Mouse (Mus musculus): ENCODE measurements around the gene Tns1.

Gene Tns1

GRCm38 (mm10) chr1:74014538-74015327, 109.5 kb downstream of the Tns1 start:
- no peak for DNase-seq (ENCODE audit: low read depth, low spot score)

DNA sequence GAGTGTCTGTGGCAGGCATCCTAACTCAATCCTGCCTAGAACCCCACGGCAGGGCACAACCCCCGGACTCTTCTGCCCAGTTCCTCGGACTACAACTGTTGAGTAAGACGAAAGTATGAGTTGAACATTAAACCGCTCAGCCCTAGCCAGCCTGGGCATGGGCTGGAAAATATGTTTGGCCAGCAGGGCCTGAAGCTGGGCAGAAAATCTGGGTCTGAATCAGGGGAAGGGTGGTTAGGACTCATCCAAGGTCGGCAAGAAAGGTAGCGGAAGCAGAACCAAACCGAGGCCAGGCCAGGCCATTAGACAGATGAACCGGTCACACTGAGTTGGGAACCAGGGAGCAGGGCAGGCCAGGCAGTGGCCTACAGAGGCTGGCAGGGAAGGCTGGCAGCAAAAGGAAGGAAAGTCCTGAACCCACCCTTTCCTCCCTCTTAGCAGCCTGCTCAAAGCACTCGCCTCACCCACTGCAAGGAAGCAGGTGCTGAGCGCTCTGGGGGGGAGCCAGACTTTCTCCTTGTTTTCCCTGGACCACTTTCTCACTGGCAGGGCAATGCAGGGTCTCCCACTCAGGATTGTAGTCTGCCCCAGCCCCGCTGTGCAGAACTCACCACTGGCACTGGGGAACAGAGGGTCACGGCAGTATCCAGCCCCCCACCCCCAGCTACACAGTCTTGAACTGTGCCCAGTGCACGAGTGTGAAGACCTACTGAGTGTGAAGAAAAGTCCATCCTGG, 110.8 kb downstream of the Tns1 start:
- DNase-seq (ENCODE audit: low read depth, low spot score), result no peak

- DNase-seq (ENCODE audit: low read depth, low spot score), result no peak
Observed at GRCm38 (mm10) chr1:74012706-74013105, 111.5 kb downstream of the Tns1 start.

- no peak for DNase-seq (ENCODE audit: low read depth, low spot score)
Observed at GRCm38 (mm10) chr1:74009495-74009894, 114.8 kb downstream of the Tns1 start.

DNA sequence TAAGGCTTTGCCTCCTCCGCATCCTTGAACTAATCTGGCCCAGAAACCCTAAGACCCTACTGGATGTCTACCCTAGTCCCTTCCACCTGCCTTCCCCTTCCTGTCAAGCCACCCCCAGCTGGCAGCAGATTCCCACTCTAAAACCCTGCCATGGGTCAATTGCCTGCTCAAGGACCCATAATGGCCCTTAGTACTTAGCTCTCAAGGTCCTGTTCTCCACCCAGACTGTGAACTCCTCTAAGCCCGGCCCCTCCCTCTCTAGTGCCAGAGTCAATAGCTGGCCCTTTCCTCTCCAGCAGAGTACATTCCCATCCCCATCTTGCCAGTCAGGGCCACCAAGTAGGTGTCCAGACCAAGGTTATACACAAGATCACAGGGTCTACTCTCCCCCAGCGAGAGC, 115.3 kb downstream of the Tns1 start:
- DNase-seq (ENCODE audit: low read depth, low spot score), result no peak

DNA sequence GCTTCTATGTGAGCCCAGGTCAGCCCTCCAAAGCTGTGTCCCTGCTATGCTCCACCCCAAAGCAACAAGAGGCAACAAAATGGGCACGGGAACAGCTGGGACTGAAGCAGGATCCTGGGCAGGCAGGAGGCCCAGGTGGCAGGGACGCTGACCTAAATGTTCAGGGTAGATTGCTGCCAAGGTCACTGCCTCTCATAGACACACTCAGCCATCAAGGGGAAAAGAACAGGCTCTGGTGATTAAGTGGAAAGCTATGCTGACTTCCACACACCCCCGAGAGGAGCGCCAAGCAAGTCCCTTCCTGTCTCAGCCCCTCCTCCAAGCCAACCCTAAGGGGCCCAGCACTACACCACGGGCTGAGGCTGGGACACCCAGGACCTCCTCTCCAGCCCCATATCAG, 115.8 kb downstream of the Tns1 start:
- DNase-seq (ENCODE audit: low read depth, low spot score), result no peak

DNA sequence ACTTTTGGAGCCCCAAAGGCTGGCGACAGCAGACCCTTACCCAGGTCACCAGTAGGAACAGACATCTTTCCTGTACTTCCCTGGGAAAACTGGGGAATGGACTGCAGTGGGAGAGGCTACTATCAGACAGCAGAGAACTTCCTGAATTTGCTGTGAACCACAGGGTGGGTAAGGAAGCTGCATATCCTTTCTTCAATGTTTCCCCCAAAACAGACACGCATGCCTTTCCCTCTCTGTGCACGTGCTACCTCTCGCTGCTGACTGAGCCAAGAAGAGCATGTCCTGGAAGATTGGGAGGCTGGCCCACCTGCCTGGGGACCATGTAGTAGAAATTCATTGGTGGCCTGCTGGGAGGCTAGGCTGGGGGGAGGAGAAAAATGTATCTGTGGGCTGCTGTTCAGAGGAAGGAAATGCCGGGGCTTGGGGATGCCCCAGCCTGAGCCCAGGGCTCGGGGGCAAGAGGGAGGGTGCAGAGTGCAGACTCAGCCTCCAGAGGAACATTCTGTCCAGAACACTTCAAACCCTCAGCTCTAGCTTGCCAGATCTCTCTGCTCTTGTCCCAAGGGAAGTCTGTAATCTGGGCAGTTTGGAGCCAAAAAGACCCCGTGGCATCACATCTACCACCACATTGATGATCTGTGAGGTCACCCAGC, 116.7 kb downstream of the Tns1 start:
- DNase-seq (ENCODE audit: low read depth, low spot score), result no peak

DNA sequence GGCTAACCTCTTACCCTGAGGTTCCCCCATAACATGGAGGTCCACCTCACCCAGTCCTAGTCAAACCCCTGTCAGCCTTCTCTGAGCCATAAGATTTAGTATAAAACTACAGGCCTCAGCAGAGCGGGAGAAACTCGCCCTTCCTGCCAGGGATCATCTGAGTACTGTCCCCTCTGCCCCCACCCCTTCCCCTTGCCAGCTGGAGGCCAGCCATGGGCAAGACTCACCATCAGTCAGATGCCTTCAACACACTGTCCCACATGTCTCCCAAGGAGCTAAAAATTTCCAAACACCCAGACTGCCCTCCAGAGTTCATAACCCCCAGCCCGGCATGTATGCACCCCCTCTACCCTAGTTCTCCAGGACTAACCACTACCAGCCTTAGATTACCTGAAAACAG, 119.2 kb downstream of the Tns1 start:
- DNase-seq (ENCODE audit: low read depth, low spot score), result no peak

GRCm38 (mm10) chr1:74003723-74004122, 120.5 kb downstream of the Tns1 start:
- no peak for DNase-seq (ENCODE audit: low read depth, low spot score)

DNA sequence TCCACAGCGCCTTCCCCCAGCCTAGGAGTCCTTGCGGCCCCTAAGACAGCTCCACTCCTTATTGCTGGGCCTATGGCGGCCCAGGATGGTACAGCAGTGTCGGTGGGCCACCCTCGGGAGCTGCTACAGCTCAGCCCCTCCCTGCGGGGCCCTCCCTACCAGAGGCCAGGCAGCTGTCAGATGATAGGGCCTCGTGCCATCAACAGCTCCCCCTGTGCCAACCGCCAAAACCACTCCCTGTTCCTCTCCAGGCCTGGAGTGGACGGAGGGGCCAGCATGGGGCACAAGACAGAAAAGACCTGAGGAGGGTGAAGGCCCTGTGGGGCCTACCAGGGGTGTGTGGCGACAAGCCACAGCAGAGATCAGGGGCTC, 122.8 kb downstream of the Tns1 start:
- no peak for DNase-seq (ENCODE audit: low read depth, low spot score)

GRCm38 (mm10) chr1:74000810-74001448, 123.3 kb downstream of the Tns1 start:
- DNase-seq (ENCODE audit: low read depth, low spot score), result no peak

DNA sequence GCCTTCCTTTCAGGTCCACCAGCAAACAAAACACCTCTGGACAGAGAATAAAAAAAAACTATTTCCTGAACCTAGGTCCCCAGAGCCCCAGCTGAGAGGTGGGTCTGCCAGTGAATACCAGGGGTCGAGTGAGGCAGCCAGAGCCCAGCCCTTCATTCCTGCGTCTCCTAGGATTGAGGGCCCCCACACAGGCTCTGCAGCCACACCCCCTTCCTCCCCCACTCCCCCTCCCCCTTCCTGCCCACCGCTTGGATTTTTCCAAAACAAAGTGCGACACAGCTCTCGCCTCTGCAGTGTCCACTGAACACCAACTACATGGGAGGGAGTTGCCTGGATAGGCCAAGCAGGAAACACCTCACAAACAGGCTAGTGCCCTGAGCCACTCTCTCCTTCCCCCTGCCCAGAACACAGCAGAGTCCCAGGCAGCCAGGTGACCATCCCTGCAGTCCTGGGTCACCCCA, 124.0 kb downstream of the Tns1 start:
- DNase-seq (ENCODE audit: low read depth, low spot score), result no peak

- no peak for DNase-seq (ENCODE audit: low read depth, low spot score)
Observed at GRCm38 (mm10) chr1:73999533-73999932, 124.7 kb downstream of the Tns1 start.

DNA sequence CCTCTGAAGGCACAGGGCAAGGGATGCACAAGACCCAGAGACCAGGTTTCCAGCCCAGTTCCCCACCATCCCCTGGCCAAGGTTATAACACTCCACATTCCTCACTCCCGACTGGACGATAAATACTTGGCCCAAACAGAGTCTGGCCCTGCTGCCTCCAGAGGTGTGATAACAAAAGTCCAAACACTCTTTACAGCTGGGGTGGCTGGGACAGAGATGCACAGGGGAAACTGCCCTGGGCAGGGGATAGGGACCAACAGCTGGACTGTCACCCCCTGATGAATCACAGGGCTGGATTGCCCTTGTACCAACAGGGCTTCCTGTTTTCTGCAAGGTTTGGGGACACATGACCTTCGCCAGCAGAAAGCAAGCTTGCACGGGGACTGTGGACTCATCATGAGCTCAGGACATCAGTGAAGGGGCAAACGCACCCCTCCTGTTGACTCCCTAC, 125.3 kb downstream of the Tns1 start:
- no peak for DNase-seq (ENCODE audit: low read depth, low spot score)

- no peak for DNase-seq (ENCODE audit: low read depth, low spot score)
Observed at GRCm38 (mm10) chr1:73998131-73998865, 126.0 kb downstream of the Tns1 start.

DNA sequence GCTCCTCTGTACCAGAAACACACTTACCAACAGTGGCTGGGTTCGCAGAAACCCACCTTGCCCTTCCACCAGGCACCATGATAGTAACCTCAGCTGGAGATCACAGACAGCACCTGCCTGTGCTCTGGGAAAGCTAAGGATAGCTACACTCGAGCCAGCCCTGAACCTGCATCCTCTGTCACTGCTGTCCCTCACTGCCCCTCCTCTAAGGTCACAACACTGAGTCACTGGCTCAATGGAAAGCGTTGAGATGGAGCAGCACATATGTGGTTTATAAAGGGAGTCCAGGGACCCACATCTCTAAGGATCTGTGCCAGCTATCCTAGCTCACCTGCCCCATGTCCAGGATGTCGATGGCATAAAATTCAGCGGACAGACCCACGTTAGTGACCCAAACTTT, 126.9 kb downstream of the Tns1 start:
- DNase-seq (ENCODE audit: low read depth, low spot score), result no peak

GRCm38 (mm10) chr1:73996650-73997049, 127.6 kb downstream of the Tns1 start:
- DNase-seq (ENCODE audit: low read depth, low spot score), result no peak

DNA sequence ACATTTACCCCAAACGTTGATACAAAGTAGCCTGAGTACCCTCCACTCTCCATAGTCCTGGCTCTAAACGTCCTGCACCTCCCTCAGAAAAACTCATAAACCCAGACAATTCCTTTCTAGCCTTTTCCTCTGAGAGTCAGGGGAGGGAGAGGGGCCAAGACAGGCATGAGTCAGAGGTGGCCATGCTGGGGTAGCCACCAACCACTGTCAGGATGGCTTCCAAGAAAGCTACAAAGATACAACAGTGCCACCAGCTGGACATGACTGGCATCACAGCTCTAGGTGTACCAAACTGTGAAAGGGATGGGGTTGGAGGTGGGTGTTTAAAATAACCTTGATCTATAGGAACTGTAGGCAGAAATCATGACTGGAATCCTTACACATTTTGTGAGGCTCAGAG, 128.0 kb downstream of the Tns1 start:
- no peak for DNase-seq (ENCODE audit: low read depth, low spot score)

GRCm38 (mm10) chr1:73995063-73995810, 129.0 kb downstream of the Tns1 start:
- DNase-seq (ENCODE audit: low read depth, low spot score), result no peak

GRCm38 (mm10) chr1:73993901-73994426, 130.3 kb downstream of the Tns1 start:
- DNase-seq (ENCODE audit: low read depth, low spot score), result no peak
